Mouse (Mus musculus) monocyte, adult 59 days (primary cell): ENCODE data around the gene Ttc14. TPM values are rescaled to one million over a fixed set of nuclear protein-coding genes. Genes with fewer than 3 reads are reported as not detected.

ENCODE experiments used
- total RNA-seq, 2 experiments: library from RNA; stranded (reverse); gene quantifications; one replicate each; pipeline ENCODE4 v1.2.4; 2023

Ttc14 gene
- total RNA-seq = 10 to 100 TPM; 60.0 to 63.1 TPM

GRCm38 (mm10) chr3:33799617-33800512, at the start of gene Ttc14:
TSS of gene Ttc14 (plus strand) at chr3:33799832.

GRCm38 (mm10) chr3:33843801-33844632, 44.4 kb downstream of the Ttc14 start, which contains the start of gene Ccdc39:
TSS of gene Ccdc39 (minus strand) at chr3:33844310.

Other genes with a start within 250 kb of the Ttc14 start
- not detected for gene Ccdc39, start 44.5 kb downstream of the Ttc14 start, total RNA-seq
- gene Fxr1, start 220.1 kb downstream of the Ttc14 start, total RNA-seq = 100 to 1,000 TPM; 106 to 119 TPM